Mouse (Mus musculus): ENCODE data around the gene Adgrv1. TPM values are rescaled to one million over a fixed set of nuclear protein-coding genes. Genes with fewer than 3 reads are reported as not detected.

Adgrv1 gene
- total and polyA plus RNA-seq, 3 experiments: 0.17 to 0.44 (median 0.27) TPM

- Histone ChIP-seq H3K4me2 (ENCODE audit: insufficient read depth, low read depth, poor library complexity, severe bottlenecking) (no peak overlapping the region), H3K4me3 (replicated peaks in 1 of 3; ENCODE audit: low read depth in 2 of 3, low read length in 2 of 3, poor library complexity in 1 of 3) (no peak overlapping the region), H3K79me2 (replicated peaks; ENCODE audit: control insufficient read depth, extremely low read depth, insufficient read depth, poor library complexity, severe bottlenecking) (no peaks in the 10 kb centered on the region), H3K27me3 (replicated peaks) (no peaks in the 10 kb centered on the region), H3K9me3 (replicated peaks; ENCODE audit: low read length) (no peaks in the 10 kb centered on the region), H3K27ac (ENCODE audit: insufficient read depth, low read depth) (no peak overlapping the region), H3K36me3 (replicated peaks in 1 of 2; ENCODE audit: control insufficient read depth in 1 of 2, insufficient read depth in 1 of 2, low read length in 1 of 2) (no peaks in the 10 kb centered on the region), H3K4me1 (ENCODE audit: control insufficient read depth in 1 of 2, insufficient read depth in 2 of 2) (no peaks in the 10 kb centered on the region), H3K9ac (ENCODE audit: insufficient read depth, low read depth) (no peak overlapping the region)
- DNase-seq (ENCODE audit: extremely low read depth): no peak
- in situ Hi-C loops (cut with MboI; ENCODE audit: low pct_ligation_motif_present, low pct_unique_long_range_greater_than_20kb, low sequenced_read_pairs) (no loop called here), dilution Hi-C loops (cut with MboI; ENCODE audit: extremely low pct_ligation_motif_present, extremely low pct_unique_long_range_greater_than_20kb, low sequenced_read_pairs) (no loop called here)
- TF ChIP-seq MAX (IDR thresholded peaks at IDR 0.05; ENCODE audit: low read length) (no peak), USF2 (conservative IDR thresholded peaks at IDR 0.05; ENCODE audit: low read depth, low read length) (no peak), RCOR1 (conservative IDR thresholded peaks at IDR 0.05; ENCODE audit: low read depth, low read length) (no peak), EP300 (IDR thresholded peaks at IDR 0.05; ENCODE audit: low read length) (no peak), CHD1 (IDR thresholded peaks at IDR 0.05; ENCODE audit: low read depth, low read length) (no peak), SMC3 (IDR thresholded peaks at IDR 0.05; ENCODE audit: low read depth, low read length) (no peak), CHD2 (IDR thresholded peaks at IDR 0.05; ENCODE audit: low read length) (no peak), JUND (conservative IDR thresholded peaks at IDR 0.05; ENCODE audit: low read depth, low read length) (no peak), ETS1 (conservative IDR thresholded peaks at IDR 0.05; ENCODE audit: low read depth, low read length) (no peak), JUN (IDR thresholded peaks at IDR 0.05; ENCODE audit: insufficient read depth, low read depth, low read length) (no peak), MAZ (IDR thresholded peaks at IDR 0.05; ENCODE audit: low read depth, low read length) (no peak), POLR2AphosphoS2 (IDR thresholded peaks at IDR 0.05; ENCODE audit: low read depth, low read length) (no peak), POLR2A (IDR thresholded peaks at IDR 0.05; ENCODE audit: low read depth, low read length) (no peak), RAD21 (IDR thresholded peaks at IDR 0.05; ENCODE audit: low read depth, low read length) (no peak), NRF1 (IDR thresholded peaks at IDR 0.05; ENCODE audit: low read depth, low read length) (no peak), USF1 (IDR thresholded peaks at IDR 0.05; ENCODE audit: low read depth, low read length) (no peak)
Observed at GRCm38 (mm10) chr13:81578692-81579091, 54.3 kb downstream of the Adgrv1 start.

DNA sequence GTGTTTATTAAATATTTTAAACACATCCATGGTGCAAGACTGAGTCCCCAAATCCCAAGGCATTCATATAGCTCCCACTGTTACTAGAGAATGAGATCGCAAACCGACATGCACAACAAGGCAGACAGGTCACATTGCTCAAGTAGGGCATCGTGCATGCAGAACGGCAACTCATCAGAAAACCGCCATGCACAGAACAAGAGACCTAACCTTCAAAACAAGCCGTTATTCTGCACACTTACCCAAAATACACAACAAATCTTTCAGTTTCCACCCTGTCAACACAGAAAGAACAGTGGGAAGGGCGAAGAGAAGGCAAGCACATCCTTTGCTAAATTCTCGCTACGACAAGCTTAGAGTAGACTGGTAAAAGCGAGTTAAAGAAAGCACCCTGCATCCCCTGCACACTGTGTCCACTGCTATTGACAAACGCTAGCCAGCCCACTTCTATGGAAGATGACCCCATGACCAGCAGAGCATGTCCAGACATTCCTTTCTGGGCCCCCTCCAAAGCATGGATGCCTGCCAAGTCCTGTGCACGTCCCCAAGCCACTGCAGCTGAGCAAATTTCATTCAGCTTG, 62.6 kb downstream of the Adgrv1 start:
- no peaks in the 10 kb centered on the region for H3K27me3 ChIP-seq (replicated peaks)
- H3K36me3 ChIP-seq (replicated peaks in 1 of 2; ENCODE audit: control insufficient read depth in 1 of 2, insufficient read depth in 1 of 2, low read length in 1 of 2): no peaks in the 10 kb centered on the region
- H3K27ac ChIP-seq (ENCODE audit: insufficient read depth, low read depth): no peak overlapping the region
- TF ChIP-seq CHD1 (IDR thresholded peaks at IDR 0.05; ENCODE audit: low read depth, low read length) (no peak), JUND (conservative IDR thresholded peaks at IDR 0.05; ENCODE audit: low read depth, low read length) (no peak), ZNF384 (IDR thresholded peaks at IDR 0.05; ENCODE audit: low read depth, low read length) (no peak), CHD2 (IDR thresholded peaks at IDR 0.05; ENCODE audit: low read length) (no peak), USF2 (conservative IDR thresholded peaks at IDR 0.05; ENCODE audit: low read depth, low read length) (no peak), MXI1 (IDR thresholded peaks at IDR 0.05; ENCODE audit: low read depth, low read length) (no peak), EP300 (IDR thresholded peaks at IDR 0.05; ENCODE audit: low read length) (no peak), ZC3H11A (IDR thresholded peaks at IDR 0.05; ENCODE audit: low read depth, low read length) (no peak), ZMIZ1 (IDR thresholded peaks at IDR 0.05; ENCODE audit: low read depth, low read length) (no peak), TCF12 (IDR thresholded peaks at IDR 0.05; ENCODE audit: low read depth, low read length) (no peak), RCOR1 (conservative IDR thresholded peaks at IDR 0.05; ENCODE audit: low read depth, low read length) (no peak), POLR2AphosphoS2 (IDR thresholded peaks at IDR 0.05; ENCODE audit: low read depth, low read length) (no peak), ELF1 (IDR thresholded peaks at IDR 0.05; ENCODE audit: low read depth, low read length) (no peak), ETS1 (conservative IDR thresholded peaks at IDR 0.05; ENCODE audit: low read depth, low read length) (no peak), GABPA (IDR thresholded peaks at IDR 0.05; ENCODE audit: insufficient replicate concordance, low read depth, low read length) (no peak), NRF1 (IDR thresholded peaks at IDR 0.05; ENCODE audit: low read depth, low read length) (no peak), SMC3 (IDR thresholded peaks at IDR 0.05; ENCODE audit: low read depth, low read length) (no peak), PAX5 (IDR thresholded peaks at IDR 0.05; ENCODE audit: low read length) (no peak), HCFC1 (IDR thresholded peaks at IDR 0.05; ENCODE audit: low read depth, low read length) (no peak)
- dilution Hi-C loops (cut with MboI; ENCODE audit: extremely low pct_ligation_motif_present, extremely low pct_unique_long_range_greater_than_20kb, low sequenced_read_pairs) (no loop called here), in situ Hi-C loops (cut with MboI; ENCODE audit: low pct_ligation_motif_present, low pct_unique_long_range_greater_than_20kb, low sequenced_read_pairs) (no loop called here)
- H3K79me2 ChIP-seq (replicated peaks; ENCODE audit: control insufficient read depth, extremely low read depth, insufficient read depth, poor library complexity, severe bottlenecking): no peaks in the 10 kb centered on the region
- H3K4me2 ChIP-seq (ENCODE audit: insufficient read depth, low read depth, poor library complexity, severe bottlenecking): peak overlapping the region; percentile 15; the same call in 1 of the 2 replicates
- peaks cover 0 to 2% of the 10 kb centered on the region in 2 experiments; a peak in 1 of 4 replicates for H3K4me1 ChIP-seq (ENCODE audit: control insufficient read depth in 1 of 2, insufficient read depth in 2 of 2)
- no peaks in the 10 kb centered on the region for H3K9me3 ChIP-seq (replicated peaks; ENCODE audit: low read length)
- H3K4me3 ChIP-seq (replicated peaks in 1 of 3; ENCODE audit: low read depth in 2 of 3, low read length in 2 of 3, poor library complexity in 1 of 3): no peak overlapping the region
- no peak overlapping the region for H3K9ac ChIP-seq (ENCODE audit: insufficient read depth, low read depth)
- no peak for DNase-seq (ENCODE audit: extremely low read depth)

Measured in CH12.LX (cell line).